Mouse (Mus musculus) spleen, postnatal 14 days (tissue): Measurements from ENCODE around the gene Gm43720.
"Not testable (repeated sequence)": the region's sequence is repeated elsewhere in the genome, so short reads cannot be mapped to it uniquely, and the experiment has no call there.

Experiments used
- DNase-seq, 2 experiments: peaks; one replicate each; pipeline ENCODE4 v3.0.0; 2021 to 2022; ENCODE audit warnings: low spot score in 2 of 2

Gene Gm43720

DNA sequence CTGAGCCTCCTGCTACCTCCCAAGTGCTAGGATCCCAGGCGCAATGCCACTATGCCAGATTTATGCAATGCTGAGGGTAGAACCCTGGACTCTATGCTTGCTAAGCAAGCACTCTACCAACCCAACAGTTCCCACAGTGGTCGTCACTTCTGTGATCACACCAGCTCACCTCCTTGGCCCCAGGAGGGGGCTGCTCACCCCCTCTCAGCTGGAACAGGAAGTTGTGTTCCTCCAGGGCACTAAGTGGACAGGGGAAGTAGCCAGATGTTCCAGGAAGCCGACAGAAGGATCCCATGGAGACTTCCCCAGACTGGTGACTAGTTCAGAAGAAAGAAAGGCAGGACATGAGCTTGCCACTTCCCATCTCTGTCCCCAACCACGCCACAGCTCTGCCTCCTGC is 17.8 kb downstream of the Gm43720 start:
- DNase-seq, result no peak

DNA sequence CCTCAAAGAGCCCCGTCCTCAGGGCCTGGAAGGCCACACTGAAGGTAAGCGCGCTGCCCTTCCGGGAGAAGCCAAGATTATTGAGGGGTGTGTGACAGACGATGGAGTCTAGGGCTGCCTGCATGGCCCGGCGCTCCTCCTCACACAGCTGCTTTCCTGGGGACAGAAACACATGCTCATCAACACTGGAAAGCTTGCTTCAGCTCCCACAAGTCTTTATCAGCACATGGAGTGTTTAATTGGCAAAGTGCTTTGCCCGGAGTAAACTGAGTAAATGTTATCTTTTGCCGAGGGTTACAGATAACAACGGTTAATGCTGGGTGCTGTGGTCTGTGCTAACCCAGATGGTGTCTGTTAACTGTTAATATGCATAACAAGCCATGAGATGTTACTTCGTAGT is 18.9 kb downstream of the Gm43720 start:
- DNase-seq, result no peak

DNA sequence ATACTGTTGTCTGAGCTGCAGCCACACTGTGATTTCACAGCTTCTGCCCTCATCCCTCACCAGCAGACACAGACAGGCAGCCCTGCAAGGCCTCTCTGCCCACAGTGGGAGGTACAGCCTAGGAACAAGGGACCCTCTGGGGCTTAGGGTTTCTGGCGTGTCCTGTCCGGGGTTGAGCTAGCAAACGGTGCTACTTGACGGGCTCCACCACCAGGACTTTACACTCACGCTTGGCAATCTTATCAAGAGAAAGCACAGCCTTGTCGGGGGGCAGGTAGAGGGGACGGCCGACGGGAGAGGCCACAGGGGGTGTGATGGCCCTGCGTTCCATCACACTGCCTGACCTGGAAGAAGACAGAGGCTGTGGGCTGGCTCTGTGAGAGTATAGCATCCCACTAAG is 19.7 kb downstream of the Gm43720 start:
- DNase-seq, result no peak

DNA sequence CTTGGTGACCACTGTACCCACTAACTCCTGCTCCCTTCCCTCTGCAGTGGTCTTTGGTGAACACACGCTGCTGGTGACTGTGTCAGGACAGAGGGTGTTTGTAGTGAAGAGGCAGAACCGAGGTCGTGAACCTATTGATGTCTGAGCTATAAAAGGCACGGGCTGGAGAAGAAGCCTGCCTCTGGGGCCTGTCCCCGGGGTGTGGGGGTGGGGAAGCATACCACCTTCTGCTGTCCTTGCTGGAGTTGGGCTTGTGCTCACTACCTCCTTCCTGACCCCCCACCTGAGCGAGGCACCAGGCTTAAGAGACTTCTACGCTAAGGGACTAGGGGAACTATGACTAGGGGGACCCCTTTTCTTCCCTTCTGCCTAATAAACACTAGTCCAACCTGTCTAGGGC is 20.8 kb downstream of the Gm43720 start:
- no peak for DNase-seq

DNA sequence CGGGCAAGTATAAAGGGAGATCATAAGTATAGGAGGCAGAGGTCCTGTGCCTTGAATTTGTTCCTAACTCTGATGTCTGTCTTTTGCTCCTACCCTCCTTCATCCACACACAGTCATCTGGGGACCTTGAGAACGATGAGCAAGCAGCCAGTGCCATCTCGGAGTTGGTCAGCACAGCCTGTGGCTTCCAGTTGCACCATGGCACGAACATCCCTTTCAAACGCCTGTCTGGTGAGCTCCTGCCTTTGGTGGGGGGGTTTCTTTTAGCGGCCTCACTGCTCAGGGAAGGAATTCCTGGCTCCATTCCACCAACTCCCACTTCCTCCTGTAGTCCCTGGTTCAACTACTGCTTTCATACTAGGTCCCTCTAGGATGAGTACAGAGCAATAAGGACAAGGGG is 21.2 kb downstream of the Gm43720 start:
- DNase-seq, result no peak

DNA sequence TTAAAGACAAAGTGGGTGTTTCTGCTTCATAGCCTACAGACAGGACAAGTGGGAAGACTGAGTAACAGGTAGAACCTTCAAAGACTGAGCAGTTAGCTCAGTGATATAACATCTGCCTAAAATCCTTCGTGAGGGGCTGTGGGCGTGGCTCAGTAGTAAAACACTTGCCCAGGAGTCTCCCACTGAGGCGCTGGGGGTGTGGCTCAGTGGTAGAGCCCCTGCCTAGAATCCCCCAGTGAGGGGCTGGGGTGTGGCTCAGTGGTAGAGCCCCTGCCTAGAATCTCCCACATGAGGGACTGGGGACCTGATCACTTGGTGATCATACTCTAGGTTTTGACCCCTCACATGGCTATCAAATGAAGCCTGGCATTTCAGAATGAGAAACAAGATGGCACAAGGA is 21.7 kb downstream of the Gm43720 start:
- no peak for DNase-seq

DNA sequence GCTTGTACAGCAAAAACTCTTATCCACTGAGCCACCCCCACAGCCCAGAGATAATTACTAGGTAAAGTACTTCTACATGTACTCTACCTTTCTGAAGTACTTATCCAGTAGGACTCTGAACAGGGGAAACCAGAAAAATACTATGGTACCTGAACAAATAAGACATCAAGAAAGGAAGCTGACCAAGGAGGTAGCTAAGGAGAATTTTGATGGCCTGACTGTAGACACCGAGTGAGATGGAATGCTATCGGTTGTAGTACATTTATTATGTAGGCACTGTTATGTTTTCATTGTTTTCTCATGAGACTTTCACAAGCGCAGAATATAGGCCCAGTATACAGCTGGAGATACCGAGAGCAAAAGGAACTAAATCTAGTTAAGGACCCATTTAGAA is 22.2 kb downstream of the Gm43720 start:
- DNase-seq, result no peak

DNA sequence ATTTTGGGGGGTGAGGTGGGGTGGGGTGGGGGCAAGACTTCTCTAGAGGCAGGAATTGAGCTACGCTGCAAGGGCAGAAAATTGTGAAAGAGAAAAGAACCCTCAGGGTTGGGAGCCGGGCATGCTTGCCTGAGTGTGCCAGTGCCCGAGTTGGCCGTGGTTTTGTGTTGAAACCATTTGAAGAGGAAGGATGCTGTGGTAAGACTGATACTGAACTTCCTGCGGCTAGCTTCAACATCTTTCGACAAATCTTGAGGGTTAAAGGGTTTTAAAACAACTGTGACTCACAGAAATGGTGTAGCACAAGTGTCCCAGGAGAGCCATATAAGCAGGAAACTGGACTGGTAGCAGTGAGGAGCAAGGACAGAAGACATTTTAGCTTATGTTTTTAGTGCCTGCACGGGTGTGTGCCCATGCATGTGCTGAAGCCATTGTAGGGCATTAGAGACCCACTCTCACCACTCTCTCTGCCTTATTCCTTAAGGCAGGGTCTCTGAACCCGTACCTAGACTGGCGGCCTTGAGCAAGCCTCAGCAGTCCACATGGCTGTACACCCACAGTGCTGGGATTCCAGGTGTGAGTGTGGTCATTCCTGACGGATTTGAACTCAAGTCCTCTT is 22.7 kb downstream of the Gm43720 start:
- peak in 1 of 2 experiments; percentile 31 for DNase-seq

DNA sequence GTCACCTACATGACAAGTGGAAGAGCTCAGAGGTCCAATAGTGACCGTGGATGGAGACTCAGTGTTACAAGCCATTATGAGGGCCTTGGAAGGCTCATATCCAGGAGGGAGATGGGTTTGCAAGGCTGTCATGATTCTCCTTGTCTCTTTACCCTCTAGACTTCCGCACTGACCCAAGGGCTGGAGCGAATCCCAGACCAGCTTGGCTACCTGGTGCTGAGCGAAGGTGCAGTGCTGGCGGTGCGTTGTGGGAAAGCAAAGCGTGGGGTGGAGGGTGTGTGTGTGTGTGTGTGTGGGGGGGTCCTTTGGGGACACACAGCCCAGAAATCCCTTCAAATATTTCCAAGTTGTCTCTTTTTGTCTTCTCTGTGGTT is 23.7 kb downstream of the Gm43720 start:
- DNase-seq, result no peak

DNA sequence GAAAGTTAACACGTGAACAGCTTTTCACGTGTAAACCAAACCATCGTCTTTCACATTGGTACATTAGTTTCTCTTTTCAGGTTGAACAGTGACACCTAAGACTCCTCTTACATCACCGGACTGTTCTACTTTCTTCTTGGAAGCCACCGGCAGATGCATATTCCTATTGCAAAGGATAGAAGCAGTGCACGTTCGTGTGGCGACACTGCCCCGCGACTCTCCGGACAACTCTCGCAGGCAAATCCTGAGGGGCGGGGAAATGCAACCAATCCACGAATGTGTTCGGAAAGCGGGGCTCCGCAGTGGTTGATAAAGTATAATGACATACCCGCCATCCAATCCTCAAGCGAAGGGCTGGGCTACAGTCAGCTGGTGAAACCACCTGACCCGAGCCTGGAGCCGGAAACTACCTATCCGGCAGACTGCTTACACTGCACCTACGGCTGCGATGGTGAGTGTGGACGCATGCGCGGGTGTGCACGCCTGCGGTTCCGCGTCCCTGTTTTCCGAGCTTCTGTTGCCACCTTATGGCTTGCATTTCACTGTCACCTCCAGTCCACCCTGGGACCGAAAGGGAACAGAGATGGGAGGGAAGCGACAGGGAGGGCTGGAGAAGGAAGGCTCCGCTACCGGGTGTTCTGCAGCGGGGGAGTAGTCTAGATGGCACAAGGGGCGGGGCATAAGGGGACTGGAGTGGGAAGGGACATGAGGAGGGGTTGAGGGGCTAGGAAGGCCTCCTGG is 24.2 kb downstream of the Gm43720 start, which contains the start of gene Lamtor4:
Lamtor4 (plus strand) TSS at position 130 of the 741 bp plus-strand sequence.
- DNase-seq, result peak; percentile 76 to 84

DNA sequence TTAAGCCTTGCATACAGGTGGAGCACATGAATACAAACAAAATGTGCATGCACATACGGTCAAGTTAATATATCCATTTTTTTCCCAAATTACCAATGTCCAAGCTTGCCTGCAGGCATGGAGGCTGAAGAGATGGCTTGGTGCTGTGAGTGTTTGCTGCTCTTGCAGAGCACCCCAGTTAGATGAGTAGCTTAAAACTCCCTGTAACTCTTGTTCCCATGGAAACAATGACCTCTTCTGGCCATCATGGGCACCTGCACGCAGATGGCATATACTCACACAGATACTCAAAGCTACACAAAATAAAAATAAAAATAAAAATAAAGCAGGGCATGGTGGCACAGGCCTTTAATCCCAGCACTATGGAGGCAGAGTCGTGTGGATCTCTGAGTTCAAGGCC is 26.7 kb downstream of the Gm43720 start:
- no peak for DNase-seq

DNA sequence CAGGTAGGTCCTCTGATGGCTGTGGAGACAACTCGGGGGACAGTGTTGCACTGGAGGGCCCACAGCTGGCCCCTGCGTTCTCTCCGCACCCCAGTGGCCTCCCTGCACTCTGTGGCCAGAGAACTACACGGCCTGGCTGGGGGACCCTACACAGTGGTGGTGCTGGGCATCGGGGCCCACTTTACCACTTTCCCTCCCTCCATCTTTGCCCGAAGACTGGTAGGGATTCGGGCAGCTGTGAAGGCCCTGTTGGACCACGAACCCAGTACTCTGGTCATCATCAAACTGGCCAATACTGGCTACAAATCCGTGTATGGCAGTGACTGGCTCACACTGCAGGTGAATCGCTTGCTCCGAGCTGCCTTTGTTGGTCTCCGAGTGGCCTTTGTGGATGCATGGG is 28.6 kb downstream of the Gm43720 start:
- no peak for DNase-seq

DNA sequence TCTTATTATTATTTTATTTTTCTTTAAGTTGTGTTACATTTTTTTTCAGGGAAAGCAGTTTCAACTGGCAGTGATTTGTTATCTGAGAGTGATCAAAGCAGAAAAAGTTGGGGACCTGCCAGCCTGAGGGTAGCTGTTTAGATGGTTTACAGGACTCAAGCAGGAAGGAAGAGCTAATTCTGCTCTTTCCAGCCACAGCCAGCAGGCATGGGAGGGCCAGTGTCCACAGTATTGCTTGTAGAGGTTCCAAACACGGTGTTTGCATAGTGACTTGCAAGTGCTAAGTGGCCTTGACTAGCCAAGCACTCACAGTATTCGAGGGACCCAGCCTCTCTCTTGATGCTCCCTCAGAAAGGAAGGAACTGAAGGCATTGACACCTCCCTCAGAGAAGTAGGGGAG is 38.2 kb downstream of the Gm43720 start:
- no peak for DNase-seq

DNA sequence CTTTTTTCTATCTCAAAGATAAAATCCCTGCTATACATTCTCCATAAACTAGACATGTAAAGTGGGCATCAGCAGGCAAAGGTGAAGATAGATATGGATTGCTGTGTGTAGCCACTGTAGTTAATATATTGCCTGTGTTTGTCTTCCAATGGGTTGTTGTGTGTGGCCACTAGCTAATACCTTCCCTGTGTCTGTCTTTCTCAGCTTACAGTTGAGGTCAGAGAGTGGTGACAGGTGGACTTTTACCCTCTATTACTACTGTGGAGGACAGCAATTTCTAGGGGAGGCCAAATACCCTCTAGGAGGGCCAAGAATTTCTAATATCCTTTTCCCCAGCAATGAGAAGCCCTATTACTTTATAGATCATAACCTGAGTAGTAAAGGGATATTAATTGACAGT is 45.5 kb downstream of the Gm43720 start:
- no peak for DNase-seq

DNA sequence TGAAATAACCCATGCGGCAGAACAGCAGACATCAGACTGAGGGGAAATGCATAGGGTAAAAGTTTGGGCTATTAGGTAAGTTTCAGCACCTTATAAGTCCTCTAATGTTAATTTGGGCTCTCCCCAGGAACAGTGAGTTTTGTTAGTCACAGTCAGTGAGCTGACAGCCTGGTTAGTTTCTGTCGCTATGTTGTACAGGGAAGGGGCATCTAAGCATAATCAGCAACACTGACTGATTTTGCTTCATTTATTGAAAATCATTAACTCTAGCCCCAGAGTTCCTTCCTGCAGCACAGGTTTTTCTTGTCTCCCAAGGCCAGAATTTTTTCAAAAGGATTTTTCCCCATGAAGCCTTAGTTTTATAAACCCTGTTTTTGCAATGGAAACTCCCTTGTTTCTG is 46.0 kb downstream of the Gm43720 start:
- DNase-seq, result no peak

DNA sequence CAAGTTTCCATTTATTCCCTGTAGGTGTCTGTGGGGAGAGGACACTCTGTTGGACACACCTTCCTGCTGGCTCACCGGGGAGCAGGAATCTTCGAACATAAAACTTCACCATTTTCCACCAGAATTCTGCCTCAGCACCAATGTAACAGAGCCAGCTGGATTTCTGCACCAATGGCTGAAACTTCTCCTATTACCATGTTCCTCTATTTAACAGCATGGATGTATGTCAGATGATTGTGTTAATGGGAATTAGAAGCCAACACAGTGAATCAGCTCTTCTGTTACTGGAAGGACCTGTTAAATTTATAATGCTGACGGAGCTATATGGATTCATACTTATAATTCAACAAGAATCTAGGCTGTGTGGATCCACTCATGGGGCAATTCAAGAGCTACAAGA is 50.2 kb downstream of the Gm43720 start:
- DNase-seq, result no peak

DNA sequence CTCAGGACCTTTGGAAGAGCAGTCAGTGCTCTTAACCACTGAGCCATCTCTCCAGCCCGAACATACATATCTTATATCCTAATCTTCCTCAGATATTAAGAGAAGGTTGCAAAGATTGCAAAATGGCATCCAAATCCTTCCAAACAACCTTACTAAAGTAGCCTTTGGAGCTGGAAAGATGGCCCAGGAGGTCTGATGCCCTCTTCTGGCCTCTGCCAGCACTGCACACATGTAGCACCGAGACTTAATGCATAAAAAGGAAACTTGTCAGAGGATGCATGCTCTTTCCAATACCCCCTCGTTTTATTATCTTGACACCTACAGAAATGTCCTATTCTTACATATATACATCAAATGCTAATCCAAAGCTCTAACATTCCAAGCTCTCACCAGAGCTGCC is 51.7 kb downstream of the Gm43720 start:
- DNase-seq, result peak in 1 of 2 experiments; percentile 52

DNA sequence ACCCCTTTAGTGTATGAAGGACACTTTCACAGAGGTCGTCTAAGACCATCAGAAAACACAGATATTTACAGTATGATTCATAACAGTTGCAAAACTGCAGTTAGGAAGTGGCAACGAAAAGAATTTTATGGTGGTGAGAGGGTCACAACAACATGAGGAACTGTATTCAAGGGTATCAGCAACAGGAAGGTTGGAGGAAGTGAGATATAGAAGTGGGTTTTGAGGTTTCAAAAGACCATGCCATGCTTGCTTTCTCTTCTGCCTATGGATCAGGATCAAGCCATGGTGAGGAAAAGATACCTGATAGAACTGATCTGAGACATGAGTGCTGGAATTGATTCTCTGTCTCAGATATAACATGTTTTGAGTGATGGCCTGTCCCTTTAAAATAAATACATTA is 52.4 kb downstream of the Gm43720 start:
- DNase-seq, result no peak

DNA sequence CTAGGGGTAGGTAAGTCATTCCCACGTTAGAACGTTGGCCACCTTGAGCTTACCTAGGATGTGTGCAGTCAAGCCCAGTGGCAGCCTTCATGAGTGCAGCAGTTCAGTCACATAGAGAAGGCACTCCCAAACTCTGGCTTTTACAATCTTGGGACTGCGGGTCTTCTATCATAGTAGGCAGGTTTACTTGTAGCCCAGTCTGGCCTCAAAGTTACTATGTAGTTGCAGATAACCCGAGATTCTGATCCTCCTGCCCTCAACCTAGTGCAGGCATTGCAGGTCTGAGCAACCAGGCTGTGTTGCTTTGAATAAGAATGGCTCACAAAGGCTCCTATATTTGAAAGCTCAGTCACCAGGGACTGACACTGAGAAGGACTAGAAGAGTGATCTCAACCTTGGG is 53.3 kb downstream of the Gm43720 start:
- DNase-seq, result no peak

DNA sequence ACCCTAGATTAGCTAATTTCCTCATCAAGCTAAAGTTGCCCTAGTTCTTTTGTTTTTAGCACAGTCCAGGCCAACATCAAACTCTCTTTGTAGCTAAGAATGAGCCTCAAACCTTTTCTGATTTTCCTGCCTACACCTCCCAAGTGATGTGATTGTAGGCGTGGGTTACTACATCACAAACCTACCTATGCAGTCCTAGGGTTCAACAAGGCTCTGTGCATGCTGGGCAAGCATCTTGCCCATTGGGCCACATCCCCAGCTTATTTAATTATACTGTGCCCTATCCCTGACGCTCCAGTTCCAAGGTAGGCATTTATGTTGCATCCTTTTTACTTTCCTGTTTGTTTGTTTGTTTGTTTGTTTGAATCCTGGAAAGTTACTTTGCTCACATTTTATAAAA is 54.1 kb downstream of the Gm43720 start, which contains the start of gene Nxpe5:
Nxpe5 (plus strand) TSS at position 199 of the 400 bp plus-strand sequence.
- no peak for DNase-seq

DNA sequence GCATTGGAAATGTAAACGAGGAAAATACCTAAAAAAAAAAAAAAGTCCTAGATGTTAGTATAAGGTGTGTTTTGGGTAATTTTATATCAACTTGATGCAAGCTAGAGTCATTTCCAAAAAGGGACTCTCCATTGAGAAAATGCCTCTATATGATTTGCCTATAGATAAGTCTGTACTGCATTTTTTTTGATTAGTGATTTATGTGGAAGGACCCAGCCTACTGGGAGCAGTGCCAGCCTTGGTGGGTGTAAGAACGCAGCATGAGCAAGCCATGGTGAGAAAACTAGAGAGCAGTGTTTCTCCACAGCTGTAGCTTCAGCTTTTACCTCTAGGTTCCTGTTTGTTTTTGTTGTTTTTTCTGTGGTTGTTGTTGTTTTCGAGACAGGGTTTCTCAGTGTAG is 56.5 kb downstream of the Gm43720 start:
- no peak for DNase-seq

DNA sequence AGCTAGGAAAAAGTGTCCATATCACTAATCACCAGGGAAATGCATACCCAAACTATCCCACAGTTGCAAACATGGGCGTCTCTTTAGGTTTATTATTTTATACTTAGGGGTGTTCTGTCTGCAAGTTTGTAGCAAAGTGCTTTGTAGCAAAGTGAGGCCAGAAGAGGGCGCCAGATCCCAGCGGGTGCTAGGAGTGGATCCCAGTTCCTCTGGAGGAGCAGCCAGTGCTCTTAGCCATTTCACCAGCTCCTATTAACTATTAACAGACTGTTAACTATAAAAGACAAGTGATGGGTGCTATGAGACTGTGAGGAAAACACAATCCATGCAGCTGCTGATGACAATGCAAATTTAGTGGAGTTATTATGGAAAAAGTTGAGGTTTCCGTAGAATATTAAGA is 57.6 kb downstream of the Gm43720 start:
- DNase-seq, result peak; percentile 73 to 86

DNA sequence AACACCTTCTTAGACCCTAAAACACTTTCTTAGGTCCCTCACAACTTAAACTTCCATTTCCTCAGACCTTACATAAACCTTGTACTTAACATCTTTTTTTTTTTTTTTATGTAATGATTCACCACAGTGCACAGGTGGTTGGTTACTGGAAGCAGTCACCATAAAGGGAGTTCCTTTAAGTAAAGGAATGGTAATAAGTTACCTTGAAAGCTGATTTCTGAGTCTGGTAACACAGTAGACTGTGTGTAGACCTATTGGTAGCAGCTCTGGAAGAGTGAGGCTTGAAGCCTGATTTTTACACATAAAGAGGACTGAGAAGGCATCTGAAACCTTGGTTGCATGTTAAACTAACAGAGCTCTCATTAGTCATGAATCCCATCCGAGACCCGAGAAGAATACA is 59.9 kb downstream of the Gm43720 start:
- no peak for DNase-seq

DNA sequence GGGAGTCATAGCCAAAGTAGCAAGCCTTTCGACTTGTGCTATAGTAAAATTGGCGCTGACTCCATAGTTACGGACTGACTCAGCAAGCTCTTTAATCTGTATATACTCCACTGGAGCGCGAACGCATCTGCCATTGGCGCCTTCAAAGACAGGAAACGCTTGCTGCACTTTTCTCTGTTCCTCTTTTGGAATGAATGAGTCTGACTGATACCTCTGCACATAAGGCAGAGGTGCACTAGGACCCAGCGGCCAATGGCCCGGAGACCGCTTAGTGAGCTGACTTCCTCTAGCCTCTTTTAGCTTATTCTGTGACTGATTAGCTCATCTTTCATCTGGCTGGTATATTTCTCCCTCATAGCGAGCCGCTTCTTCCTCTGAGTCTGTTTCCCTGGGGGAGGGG is 63.1 kb downstream of the Gm43720 start:
- not testable (repeated sequence) for DNase-seq
